Mouse (Mus musculus) naive thymus-derived CD4-positive, alpha-beta T cell, adult 5 months (primary cell): ENCODE results near the gene Akt1s1. TPM values are rescaled to one million over a fixed set of nuclear protein-coding genes. Genes with fewer than 3 reads are reported as not detected.

ENCODE experiments used
- polyA plus RNA-seq: library from polyadenylated mRNA; unstranded; fragments of 100-300 nt; shearing (Covaris generic); gene quantifications from one replicate; pipeline ENCODE4 v1.2.1, GENCODE M21; 2017

Akt1s1 gene
- polyA plus RNA-seq = 35.2 TPM

DNA sequence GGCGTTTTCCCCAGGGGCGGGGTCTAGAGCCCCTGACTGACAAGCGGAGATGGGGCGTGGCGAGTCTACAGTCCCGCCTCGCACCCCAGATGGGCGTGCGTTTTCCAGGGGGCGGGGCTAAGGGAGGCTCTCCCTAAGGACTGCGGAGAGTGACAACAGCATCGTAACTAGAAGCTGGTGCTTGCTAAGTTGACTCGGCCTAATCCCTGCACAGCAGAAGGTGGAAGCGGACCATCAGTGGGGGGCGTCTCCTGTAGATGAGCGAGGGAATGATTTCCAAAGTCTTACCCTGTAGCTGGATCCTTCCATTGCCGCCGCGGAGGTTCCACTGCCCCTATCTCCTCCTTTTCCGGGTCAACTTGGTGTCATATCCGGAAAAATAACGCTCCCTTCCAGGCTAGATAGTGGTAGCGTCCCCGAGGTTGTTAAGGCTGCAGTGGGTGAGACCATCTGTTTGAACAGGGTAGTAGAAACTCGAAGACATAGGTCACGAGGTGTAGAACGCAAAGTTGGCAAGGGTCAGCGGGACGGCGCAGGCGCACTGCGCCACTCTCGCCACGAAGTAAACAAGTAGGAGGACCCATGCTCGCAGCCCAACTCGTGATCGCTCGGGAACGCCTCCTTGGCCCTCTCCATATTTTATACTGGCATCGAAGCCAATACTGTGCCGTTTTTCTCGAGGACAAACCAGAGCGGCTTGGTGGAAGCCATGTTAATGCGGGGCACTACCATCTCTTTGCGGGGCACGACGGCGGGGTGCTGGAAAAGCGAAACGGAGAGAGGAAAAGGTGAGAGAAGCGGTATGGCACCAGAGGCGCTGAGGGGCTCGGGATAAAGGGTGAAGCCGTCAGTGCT, at the start of gene Akt1s1, which contains the start of gene Tbc1d17:
Gene Akt1s1, plus strand, starts transcription at position 431 of the 855 bp plus-strand sequence.
Gene Tbc1d17, minus strand, starts transcription at position 519 of the 855 bp plus-strand sequence.

GRCm38 (mm10) chr7:44815721-44816469, 32.9 kb upstream of the Akt1s1 start, which contains the start of the genes Nup62 and Il4i1:
Nup62 (plus strand) TSS chr7:44816088.
Il4i1 (plus strand) TSS chr7:44816387.

DNA sequence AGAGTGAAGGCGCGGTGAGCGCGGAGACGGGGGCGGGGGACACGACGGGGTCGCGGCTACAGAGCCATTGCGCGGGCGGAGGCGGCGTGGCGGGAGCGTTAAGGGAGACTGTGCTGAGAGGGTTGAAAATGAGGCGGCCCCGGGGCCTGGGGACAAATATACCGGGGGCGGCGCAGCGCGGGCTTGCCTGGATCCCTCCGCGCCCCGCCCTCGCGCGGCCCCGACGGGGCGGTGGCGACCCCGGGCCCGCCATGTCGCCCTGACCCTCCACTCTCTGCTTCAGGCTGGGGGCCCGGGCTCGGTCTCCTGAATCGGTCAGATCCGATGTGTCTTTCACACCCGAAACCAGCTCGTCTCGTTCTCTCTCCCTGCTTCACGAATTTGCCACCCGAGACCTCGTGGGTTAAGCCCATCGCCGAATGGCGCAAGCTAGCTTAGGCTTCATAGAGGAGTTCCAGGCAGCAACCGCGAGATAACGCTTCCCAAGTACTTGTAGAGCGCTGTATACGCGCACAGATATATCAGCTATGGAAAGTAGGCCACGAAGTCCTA, 32.2 kb upstream of the Akt1s1 start, which contains the start of gene Atf5:
Gene Atf5, minus strand, starts transcription at position 189 of the 552 bp plus-strand sequence.

GRCm38 (mm10) chr7:44857042-44857552, 8.3 kb downstream of the Akt1s1 start, which contains the start of gene Pnkp:
Pnkp (plus strand) TSS chr7:44857139.

GRCm38 (mm10) chr7:44869697-44870528, 21.1 kb downstream of the Akt1s1 start, which contains the start of gene Ptov1:
Ptov1 (minus strand) TSS chr7:44869788.

DNA sequence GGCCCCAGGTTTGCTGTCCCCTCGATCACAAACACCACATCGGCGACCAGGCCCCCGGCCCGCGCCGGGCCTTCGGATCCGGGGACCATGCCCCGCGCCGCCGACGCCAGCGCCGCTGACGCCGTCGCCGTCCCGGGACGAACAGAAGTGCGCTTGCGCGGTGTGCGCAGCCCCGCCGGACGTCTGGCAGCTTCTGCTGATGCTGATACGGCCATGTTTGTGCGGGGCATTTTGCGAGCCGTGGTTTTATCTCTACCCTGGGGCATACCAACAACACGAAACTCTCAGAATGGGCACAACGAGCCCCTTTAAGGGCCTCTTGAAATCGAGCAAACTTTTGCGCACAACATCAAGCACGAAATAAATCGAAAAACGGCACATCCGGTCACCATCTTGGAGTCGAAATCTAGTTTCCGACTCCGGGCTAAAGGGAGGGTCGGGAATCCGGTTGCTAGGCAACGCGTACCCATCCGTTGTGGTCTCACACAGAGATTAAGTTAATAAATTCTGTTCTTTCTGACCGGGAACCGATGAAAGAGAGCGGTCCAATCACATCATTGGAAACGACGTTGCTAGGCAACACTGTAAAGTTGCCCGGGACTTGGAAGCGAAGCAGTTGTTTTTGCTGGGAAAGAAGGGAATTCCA, 43.6 kb downstream of the Akt1s1 start, which contains the start of gene Med25:
Gene Med25, minus strand, starts transcription at position 437 of the 646 bp plus-strand sequence.

DNA sequence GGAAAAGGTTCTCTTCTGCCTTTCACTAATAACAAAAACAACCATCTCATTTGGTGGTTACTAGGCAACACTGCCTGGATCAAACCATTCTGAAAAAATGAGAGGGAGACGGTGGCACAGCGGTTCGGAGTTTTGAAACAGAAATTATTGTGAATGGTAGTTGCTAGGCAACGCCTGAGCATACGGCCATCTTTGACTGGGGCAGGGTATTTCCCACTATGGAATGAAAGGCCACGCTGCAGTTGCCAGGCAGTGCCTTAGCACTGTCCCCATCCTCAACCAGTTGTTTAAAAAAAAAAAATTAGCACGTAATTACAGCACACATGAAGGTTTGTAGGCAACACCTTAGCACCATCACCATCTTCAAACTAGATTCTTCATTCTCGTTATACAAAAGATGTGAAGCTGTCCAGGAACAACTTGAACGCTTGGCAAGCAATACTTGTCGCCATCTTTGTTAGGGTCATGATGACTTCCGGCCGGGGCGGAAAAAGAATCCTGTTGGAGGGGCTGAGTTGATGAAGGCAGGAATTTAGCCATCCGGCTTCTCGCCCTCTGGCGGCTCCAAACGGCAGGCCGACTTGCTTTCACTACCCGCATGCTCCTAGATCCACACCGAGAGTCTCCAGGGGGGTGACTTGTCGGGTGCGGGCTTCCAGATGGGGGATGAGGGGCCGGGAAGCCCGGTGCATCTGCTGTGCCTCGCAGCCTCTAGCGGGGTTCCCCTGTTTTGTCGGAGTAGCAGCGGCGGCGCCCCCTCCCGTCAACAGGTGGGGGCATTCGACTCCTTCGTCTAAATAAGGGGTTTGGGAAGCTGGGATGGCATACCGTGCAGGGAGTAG, 47.0 kb downstream of the Akt1s1 start, which contains the start of gene Fuz:
Gene Fuz, plus strand, starts transcription at position 487 of the 842 bp plus-strand sequence.

Other genes with a start within 250 kb of the Akt1s1 start
- gene Myh14, start 178.1 kb upstream of the Akt1s1 start, polyA plus RNA-seq = not detected
- not detected for gene Izumo2, start 140.2 kb upstream of the Akt1s1 start, polyA plus RNA-seq
- 95.9 TPM for gene Vrk3, start 100.6 kb upstream of the Akt1s1 start, polyA plus RNA-seq
- gene Zfp473, start 97.9 kb upstream of the Akt1s1 start, polyA plus RNA-seq = 0.73 TPM
- gene Nup62, start 32.9 kb upstream of the Akt1s1 start, polyA plus RNA-seq = 37.1 TPM
- 0.85 TPM for gene Il4i1, start 32.6 kb upstream of the Akt1s1 start, polyA plus RNA-seq
- gene Atf5, start 32.3 kb upstream of the Akt1s1 start, polyA plus RNA-seq = 0.70 TPM
- gene Tbc1d17, start 88 bp downstream of the Akt1s1 start, polyA plus RNA-seq = 133 TPM
- gene Pnkp, start 8.1 kb downstream of the Akt1s1 start, polyA plus RNA-seq = 57.0 TPM
- 40.0 TPM for gene Ptov1, start 20.8 kb downstream of the Akt1s1 start, polyA plus RNA-seq
- 48.6 TPM for gene Med25, start 43.7 kb downstream of the Akt1s1 start, polyA plus RNA-seq
- 20.9 TPM for gene Fuz, start 47.1 kb downstream of the Akt1s1 start, polyA plus RNA-seq
- 53.1 TPM for gene Ap2a1, start 80.5 kb downstream of the Akt1s1 start, polyA plus RNA-seq
- not detected for gene Tsks, start 94.2 kb downstream of the Akt1s1 start, polyA plus RNA-seq
- not detected for gene Cpt1c, start 125.9 kb downstream of the Akt1s1 start, polyA plus RNA-seq
- gene Prmt1, start 137.6 kb downstream of the Akt1s1 start, polyA plus RNA-seq = 161 TPM
- 172 TPM for gene Irf3, start 148.7 kb downstream of the Akt1s1 start, polyA plus RNA-seq
- 17.5 TPM for gene Bcl2l12, start 149.7 kb downstream of the Akt1s1 start, polyA plus RNA-seq
- 27.3 TPM for gene Scaf1, start 167.4 kb downstream of the Akt1s1 start, polyA plus RNA-seq
- gene Rras, start 169.0 kb downstream of the Akt1s1 start, polyA plus RNA-seq = 11.5 TPM
- 2.2 TPM for gene Prr12, start 203.9 kb downstream of the Akt1s1 start, polyA plus RNA-seq
- 104 TPM for gene Nosip, start 213.4 kb downstream of the Akt1s1 start, polyA plus RNA-seq
- 1.7 TPM for gene Prrg2, start 213.7 kb downstream of the Akt1s1 start, polyA plus RNA-seq
- 10.6 TPM for gene Rcn3, start 243.2 kb downstream of the Akt1s1 start, polyA plus RNA-seq